Mouse (Mus musculus): Measurements from ENCODE around the gene Rai14.

Gene Rai14

GRCm38 (mm10) chr15:10687365-10687764 is 27.1 kb downstream of the Rai14 start:
- no peak for DNase-seq

DNA sequence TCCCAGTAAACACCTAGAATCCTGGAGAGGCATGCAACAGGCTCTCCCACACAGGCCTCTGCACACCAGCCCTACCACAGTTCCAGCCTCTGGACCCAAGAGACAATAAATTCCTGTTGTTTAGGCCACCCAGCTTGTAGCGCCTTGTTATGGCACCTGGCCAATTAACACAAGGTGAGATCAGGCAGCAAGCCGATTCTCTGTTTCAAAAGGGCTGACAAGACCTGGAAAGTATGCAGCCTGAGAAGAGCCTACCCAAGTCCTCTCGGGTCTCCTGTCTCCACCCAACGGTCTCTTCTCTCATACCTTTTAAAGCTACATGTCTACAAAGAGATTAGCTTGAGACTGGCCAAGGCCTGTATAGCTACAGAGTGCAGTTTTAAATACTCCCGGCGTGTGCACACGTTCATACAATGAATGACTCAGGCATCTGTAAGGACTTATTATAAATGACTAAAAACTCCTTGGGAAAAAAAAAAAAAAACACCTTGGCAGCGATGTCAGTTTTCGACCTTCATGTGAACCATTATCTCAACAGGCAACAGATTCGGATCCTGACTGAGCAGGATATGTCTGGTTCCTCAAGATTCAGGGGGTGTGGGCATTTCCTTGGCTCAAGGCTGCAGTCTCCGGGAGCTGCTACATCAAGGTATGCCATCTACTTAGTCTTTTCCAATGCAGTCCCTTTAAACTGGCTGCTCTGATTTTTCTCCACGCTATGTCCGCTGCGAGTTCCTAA is 28.6 kb downstream of the Rai14 start:
- no peak for DNase-seq

DNA sequence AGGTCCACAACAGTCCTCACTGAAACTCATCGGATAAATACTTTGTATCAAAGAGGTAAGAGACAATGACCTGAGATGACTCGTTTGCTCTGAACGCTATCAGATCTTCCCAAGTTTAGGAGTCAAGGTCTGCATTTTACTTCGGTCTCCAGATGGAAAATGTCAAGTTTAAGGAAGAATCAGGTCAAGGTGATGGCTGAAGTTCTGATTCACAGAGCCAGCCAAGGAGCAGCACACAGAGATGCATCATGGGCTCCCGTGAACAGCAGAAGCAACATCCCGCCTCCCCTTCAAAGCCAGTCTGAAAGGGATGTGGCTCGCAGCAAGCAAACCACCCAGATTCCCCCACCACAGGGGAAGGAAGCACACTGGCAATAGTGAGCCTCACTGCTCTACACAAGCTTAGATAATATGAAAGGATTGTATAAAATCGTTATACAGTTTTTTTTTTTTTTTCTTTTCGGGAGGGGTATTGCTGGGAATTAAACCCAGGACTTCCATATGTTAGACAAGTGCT is 30.7 kb downstream of the Rai14 start:
- no peak for DNase-seq

GRCm38 (mm10) chr15:10680514-10680913 is 33.9 kb downstream of the Rai14 start:
- DNase-seq, result no peak

DNA sequence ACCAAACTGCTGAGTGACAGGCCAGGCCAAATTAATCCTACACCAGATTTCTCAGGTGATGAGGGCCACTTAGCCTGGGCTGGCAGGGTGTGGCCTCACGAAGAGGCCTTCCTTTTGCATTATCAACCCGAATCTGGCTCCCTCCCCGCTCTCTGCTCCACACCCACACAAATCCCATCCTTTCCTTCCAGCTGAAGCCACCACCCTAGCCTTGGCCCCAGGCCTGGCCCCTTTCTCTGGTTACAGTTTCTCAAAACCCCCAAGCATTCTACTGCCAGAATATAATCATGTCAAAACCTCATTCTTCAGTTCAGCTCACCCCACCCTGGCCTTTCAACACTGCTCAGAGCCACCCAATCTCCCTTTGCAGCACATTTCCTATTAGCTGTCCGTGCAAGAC is 34.9 kb downstream of the Rai14 start:
- DNase-seq, result peak; percentile 39

DNA sequence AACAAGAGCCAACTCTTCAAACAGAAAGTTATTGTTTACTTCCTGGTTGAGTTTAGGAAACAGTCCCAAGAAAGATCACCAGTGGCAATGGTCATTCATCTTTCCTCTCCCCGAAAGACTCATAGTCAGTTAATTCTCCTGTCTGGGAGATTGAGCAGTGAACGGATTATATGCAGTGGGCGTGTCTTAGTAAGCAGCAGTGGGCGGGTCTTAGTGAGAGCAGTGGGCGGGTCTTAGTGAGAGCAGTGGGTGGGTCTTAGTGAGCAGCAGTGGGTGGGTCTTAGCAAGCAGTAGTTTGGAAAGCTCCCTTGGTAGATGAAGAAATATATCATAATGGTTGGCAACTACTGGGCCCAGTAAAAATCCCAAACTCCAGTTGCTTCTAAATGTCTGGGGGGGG is 38.6 kb downstream of the Rai14 start:
- DNase-seq, result peak; percentile 45

DNA sequence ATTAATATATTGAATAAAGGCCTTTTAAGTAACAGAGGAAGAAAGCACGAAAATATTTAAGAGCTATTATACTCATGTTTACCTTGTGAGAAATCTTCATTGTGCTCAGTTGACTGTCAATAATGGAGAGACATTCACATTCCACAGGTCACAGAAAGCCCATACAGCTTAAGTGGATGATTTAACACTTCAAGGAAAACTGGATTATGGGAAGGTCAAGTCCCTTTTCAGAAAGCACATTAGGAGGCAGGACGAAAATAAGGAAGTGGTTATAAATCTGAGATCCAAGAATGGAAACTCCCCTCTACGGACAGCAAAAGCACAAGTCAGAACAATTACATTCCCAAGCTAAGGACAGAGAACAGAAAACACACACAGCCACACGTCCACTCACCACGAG is 41.5 kb downstream of the Rai14 start:
- DNase-seq, result no peak

- DNase-seq, result peak; percentile 51
These were observed 42.6 kb downstream of the Rai14 start for GRCm38 (mm10) chr15:10671868-10672267.

DNA sequence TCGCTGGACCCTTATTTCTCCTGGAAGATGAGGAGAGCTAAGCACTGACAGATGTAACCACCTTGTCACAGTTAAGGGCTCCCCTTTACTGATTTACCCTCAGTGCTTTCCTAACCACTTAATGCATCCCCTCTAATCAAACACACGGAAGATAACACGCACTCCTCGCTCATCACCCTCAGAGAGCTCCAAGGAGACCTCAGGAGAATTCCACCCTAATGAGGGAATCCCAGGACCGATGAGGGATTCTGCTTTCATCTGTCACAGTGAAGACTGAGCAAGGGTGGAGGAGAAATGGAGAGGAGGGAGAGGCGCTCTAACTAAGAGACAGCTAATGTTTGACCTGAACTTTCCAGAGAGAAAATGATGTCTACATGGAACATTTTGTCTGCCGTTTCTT is 44.3 kb downstream of the Rai14 start:
- DNase-seq, result no peak

DNA sequence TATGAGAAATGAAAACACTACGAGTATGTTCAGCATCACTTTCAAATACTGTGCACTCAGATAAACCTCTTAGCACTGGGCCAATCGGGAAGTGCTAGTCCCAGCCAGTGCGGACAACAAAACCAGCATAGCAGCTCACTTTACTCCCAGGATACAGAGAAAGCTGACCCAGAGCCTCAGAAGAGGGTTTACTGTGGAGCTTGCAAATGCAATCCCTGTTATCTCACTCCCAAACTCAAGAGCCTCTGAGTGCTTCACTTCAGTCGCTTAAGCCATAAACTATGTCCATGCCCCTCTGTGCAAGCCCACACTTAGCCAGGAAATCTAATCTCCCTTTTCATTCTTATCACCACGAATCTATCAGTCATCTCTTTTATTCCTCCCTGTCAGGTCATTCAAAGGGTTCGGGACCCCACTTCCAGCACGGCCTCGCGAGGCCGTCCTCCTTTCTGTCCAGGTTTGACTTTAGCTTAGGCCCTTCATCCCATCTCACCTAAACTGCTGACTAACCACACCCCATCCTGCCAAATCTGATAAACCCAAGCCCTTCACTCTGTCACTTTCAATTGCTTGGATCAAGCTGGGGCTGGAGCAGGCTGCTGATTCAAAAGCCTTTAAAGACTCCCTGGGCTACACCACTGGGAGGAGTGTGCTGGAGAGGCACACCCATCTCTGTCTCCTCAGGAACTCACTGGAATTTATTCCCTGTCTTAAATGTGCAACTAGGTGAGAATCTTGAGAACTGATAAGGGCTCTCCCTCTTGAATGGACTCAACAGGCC is 46.1 kb downstream of the Rai14 start:
- peak; percentile 36 for DNase-seq

- DNase-seq, result no peak
These were observed 48.6 kb downstream of the Rai14 start for GRCm38 (mm10) chr15:10665816-10666215.

DNA sequence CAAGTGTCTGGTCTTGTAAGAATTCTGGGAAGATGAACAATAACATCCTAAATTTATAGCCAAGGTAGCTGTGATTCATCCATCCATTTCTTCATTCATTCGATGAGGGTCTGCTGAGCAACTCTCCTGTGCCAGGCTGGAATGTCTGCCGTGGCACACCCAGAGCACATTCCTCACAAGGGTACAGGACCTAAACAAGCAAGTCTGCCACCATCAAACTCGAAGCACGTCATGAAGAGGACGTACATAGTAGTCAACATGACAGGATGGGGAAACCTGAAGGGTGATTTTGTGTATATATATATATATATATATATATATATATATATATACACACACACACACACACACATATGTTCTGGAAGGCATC is 49.9 kb downstream of the Rai14 start:
- DNase-seq, result no peak

- DNase-seq, result no peak
These were observed 50.5 kb downstream of the Rai14 start for GRCm38 (mm10) chr15:10663793-10664528.

DNA sequence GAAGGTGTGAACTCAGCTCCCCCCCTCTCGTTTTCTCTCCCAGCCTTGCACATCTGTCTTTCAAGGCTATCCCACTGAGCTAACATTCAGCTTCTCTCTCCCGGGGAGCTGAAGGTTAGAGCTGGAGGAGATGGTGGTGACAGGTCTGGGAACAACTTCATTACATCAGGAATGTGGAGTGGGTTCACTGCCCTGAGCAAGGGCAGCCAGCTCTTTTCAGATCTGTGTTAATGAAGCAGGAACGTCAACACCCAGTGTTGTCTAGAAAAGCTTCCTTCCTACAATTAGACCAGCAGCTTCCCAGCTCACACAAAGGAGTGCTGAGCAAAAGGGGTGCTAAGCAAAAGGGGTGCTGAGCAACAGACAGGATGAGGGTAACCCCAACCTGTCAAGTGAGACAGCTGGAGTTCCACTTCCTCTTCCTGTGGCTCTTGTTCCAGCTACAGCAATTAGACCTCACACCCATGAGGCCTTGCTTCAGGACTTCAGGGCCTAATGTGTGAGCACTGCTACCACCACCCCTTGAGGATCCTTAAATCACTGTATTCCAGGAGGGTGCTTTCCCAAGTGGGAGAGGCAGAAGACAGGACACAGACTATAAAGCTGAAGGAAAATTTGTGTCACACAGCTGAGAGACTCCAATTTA is 52.3 kb downstream of the Rai14 start:
- DNase-seq, result no peak

DNA sequence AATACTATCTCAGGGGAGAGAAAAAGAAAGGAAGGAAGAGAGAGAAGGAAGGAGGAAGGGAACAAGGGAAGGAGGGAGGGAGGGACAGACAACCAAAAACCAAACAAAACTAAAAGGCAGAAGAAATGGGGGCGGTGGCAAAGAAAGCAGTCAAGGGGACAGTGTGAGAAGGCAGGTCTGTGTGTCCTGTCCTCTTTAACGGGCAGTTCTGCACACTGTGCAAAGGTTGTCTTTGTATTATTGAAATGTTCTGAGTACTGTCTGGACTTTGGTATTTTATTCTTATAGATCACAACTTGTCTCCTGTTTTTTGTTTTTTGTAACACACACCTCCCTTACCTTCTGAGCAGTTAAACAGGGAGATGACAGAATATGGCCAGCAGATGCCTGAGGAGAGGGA is 55.6 kb downstream of the Rai14 start:
- DNase-seq, result no peak

DNA sequence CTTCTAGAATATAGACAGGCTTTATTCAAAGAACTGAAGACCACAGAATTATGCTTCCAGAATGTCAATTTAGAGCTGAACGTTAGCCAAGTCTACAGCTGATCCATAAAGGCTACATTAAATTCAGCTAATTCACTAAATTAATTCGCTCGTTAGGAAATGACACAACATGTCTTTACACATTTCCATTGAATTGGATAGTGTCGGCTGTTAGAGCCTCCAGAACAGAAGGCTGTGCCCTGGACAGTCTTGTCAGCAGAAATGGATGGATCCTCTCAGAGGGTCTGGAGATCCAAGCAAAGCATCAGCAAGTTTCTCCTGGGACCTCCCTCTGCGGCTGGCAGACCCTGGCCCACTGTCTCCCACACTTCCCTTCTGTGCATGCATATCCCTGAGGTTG is 58.3 kb downstream of the Rai14 start:
- DNase-seq, result no peak

DNA sequence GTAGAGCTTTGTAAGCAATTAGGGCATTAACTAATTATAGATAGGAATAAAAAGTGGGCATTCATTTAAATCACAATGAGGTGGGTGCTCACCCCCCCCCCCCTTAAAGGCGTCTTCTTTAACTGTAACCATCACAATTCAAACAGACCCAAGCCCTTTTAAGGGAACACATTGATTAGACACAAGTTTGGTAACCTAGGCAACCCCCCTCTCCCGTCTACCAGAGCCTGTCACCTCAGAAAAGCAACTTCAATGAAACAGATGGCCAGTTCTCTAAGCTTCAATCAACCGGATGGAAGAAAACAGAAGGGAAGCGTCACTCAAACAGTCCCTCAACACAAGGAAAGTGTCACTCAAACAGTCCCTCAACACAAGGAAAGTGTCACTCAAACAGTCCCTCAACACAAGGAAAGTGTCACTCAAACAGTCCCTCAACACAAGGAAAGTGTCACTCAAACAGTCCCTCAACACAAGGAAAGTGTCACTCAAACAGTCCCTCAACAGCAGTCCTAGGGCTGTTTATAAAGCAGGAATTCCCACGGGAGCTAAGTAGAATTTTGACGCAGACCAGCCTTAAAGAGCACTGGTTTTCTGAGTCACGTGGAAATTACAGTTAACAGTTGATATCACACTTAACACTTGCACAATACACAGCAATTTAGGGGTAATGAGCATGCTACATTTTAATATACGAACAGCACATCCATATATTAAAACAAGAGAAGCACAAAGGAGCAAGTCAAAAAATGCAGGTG is 59.1 kb downstream of the Rai14 start:
- no peak for DNase-seq

DNA sequence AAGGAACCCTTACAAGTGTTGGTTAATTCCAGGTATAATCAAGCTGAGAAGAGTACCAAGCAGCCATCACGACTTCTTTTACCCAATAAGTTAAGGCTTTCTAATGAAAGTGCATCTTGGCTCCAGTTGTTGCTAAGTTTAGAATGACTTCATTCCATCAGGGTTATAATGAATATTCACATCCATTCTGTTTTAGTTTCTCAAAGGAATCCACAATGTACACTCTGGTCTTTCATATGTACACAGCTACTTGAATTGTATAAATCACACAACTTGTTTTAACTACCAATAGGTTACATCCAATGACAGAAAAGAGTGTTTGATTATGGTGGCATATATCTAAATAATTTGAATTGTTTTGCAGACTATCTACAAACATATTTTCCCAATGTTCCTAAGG is 59.7 kb downstream of the Rai14 start:
- no peak for DNase-seq

DNA sequence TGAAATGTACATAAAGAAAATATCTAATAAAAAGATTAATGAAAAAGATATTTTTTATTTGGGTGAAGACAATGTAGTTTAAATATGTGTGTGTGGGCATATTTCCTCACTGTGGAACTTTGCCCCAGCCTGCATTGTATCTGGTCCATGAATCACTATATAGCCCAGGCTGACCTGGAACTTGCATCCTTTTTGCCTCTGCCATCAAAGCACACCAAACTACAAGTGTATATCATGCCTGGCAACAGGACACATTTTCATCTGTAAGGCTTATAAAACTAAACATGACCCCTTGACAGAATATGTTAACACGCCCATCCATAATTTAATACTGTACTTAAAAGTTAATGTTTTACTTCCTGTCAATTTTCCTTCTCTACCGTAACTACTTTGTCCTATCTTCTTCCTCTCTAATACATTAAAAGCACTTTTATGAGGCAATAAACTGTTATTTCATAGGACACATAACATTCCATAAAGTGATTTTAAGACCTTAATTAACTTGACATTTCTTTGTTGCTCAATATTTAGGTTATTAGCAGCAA is 61.4 kb downstream of the Rai14 start:
- DNase-seq, result no peak

GRCm38 (mm10) chr15:10648372-10649109 is 65.9 kb downstream of the Rai14 start:
- DNase-seq, result peak; percentile 67

GRCm38 (mm10) chr15:10646297-10646696 is 68.1 kb downstream of the Rai14 start:
- no peak for DNase-seq
